20 mouse cellular contexts compared by ENCODE assay signal in the genomic region with DNA sequence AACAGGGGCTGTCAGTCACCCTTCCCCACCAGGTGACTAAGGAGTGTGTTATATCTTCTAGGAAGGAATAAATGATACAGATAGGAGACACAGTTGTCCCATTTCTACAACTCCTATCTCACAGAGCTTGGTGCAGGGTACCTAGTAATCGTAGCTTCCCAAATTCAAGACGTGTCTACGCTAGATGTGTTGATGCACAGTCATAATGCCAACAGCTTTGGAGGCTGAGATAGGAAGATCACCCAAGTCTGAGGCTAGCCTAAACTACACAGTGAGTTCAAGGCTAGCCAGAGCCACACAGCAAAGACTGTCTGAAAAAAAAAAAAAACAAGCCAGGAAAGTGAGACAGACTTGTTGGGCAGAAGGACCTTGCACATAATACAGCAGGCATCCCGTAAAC.
"Had no signal": no experiment of that assay in that cellular context is flagged by ENCODE, and none has a peak within 500 bp of the region (broad histone marks: within the 10 kb centered on the region; RNA-seq: fewer than 3 reads in every experiment).

No protein-coding gene starts in this region.

- H3K27me3 ChIP-seq: hindbrain, embryonic 13.5 days; hindbrain, embryonic 15.5 days; limb, embryonic 13.5 days; limb, embryonic 15.5 days; liver, embryonic 13.5 days; liver, embryonic 15.5 days had no signal

- H3K27ac ChIP-seq: heart, embryonic 10.5 days; hindbrain, embryonic 13.5 days; hindbrain, embryonic 15.5 days; hindbrain, postnatal 0 days; layer of hippocampus, adult 2 months; limb, embryonic 13.5 days; limb, embryonic 15.5 days; liver, embryonic 13.5 days; liver, embryonic 15.5 days had no signal

- H3K9me3 ChIP-seq: heart, embryonic 10.5 days; hindbrain, embryonic 13.5 days; hindbrain, embryonic 15.5 days; limb, embryonic 13.5 days; limb, embryonic 15.5 days; liver, embryonic 13.5 days; liver, embryonic 15.5 days had no signal

- H3K4me3 ChIP-seq: heart, embryonic 10.5 days; hindbrain, embryonic 13.5 days; hindbrain, embryonic 15.5 days; layer of hippocampus, adult 2 months; limb, embryonic 13.5 days; limb, embryonic 15.5 days; liver, embryonic 13.5 days; liver, embryonic 15.5 days had no signal

- DNase-seq: gastrocnemius, postnatal 14 days; gastrocnemius, postnatal 36 days; heart, postnatal 14 days; heart, postnatal 36 days; kidney, adult 11 months; kidney, adult 9 months; kidney, postnatal 10 days; kidney, postnatal 4 days; layer of hippocampus, postnatal 36 days; left cerebral cortex, postnatal 4 days; liver, embryonic 13.5 days had no signal

- H3K9ac ChIP-seq: hindbrain, embryonic 13.5 days; hindbrain, embryonic 15.5 days; limb, embryonic 13.5 days; limb, embryonic 15.5 days; liver, embryonic 13.5 days; liver, embryonic 15.5 days had no signal

- H3K36me3 ChIP-seq: heart, embryonic 10.5 days; hindbrain, embryonic 13.5 days; hindbrain, embryonic 15.5 days; limb, embryonic 13.5 days; limb, embryonic 15.5 days; liver, embryonic 13.5 days; liver, embryonic 15.5 days had no signal

- H3K4me1 ChIP-seq: hindbrain, embryonic 15.5 days had no signal

- H3K4me2 ChIP-seq: hindbrain, embryonic 13.5 days; hindbrain, embryonic 15.5 days; limb, embryonic 13.5 days; limb, embryonic 15.5 days; liver, embryonic 13.5 days; liver, embryonic 15.5 days had no signal

- ATAC-seq: hindbrain, postnatal 0 days; intestine, embryonic 16.5 days had no signal
